Mouse (Mus musculus): ENCODE results near the gene Fat1.

- TF ChIP-seq CTCF (IDR thresholded peaks at IDR 0.05; ENCODE audit: low read depth, low read length) (no peak), POLR2A (IDR thresholded peaks at IDR 0.05; ENCODE audit: insufficient read depth, low read length) (no peak), EP300 (IDR thresholded peaks at IDR 0.05; ENCODE audit: insufficient read depth, low read depth, low read length) (no peak)
These were observed 120.3 kb downstream of the Fat1 start for GRCm38 (mm10) chr8:45055500-45055899.

All from ES-Bruce4 (cell line).